Mouse (Mus musculus) heart, embryonic 10.5 days (tissue): ENCODE results near the gene Fam161a. TPM values are rescaled to one million over a fixed set of nuclear protein-coding genes. Genes with fewer than 3 reads are reported as not detected.

ENCODE experiments used
- DNase-seq: peaks from one replicate; pipeline ENCODE4 v3.0.0-alpha.2; 2017; ENCODE audit warnings: low spot score
- H3K27ac ChIP-seq: fragments of 300-500 bp; sonication (generic); 2 replicates; pipeline ENCODE4 v1.5.1; 2016; ENCODE audit warnings: mild to moderate bottlenecking
- H3K27me3 ChIP-seq: fragments of 300-500 bp; sonication (generic); 2 replicates; pipeline ENCODE4 v1.6.1; 2016; ENCODE audit warnings: mild to moderate bottlenecking; ENCODE audit not compliant: poor library complexity, insufficient read depth, severe bottlenecking
- H3K36me3 ChIP-seq: fragments of 300-500 bp; sonication (generic); 2 replicates; pipeline ENCODE4 v1.6.1; 2016; ENCODE audit warnings: mild to moderate bottlenecking, moderate library complexity
- H3K4me1 ChIP-seq: fragments of 300-500 bp; sonication (generic); 2 replicates; pipeline ENCODE4 v1.6.1; 2016; ENCODE audit warnings: mild to moderate bottlenecking
- H3K4me3 ChIP-seq: fragments of 300-500 bp; sonication (generic); 2 replicates; pipeline ENCODE4 v1.5.1; 2016; ENCODE audit warnings: mild to moderate bottlenecking, moderate library complexity
- H3K9me3 ChIP-seq: fragments of 300-500 bp; sonication (generic); 2 replicates; pipeline ENCODE4 v1.6.1; 2016; ENCODE audit warnings: mild to moderate bottlenecking, moderate library complexity
- WGBS: fragments of 180-500 bp; shearing (Covaris S2); methylation state at CpG from one replicate; pipeline ENCODE4 v1.1.7; 2016; 5-methylcytosine and 5-hydroxymethylcytosine counted together
- polyA plus RNA-seq: library from polyadenylated mRNA; unstranded; fragments of >200 nt; fragmentation: Nextera tagmentation; extraction: Ambion mirVana; gene quantifications from 2 replicates; pipeline ENCODE4 v1.2.1, GENCODE M21; 2016

Gene Fam161a
- polyA plus RNA-seq: 1.5 TPM in 2 replicates

- peak; percentile 90 for DNase-seq
- WGBS: under 1% methylated on average over 22 of the region's 22 CpGs
- peaks cover 27% of the 10 kb centered on the region for H3K36me3 ChIP-seq
- 0 out of 2 replicates have a peak, but pooled peaks cover 4% of the 10 kb centered on the region for H3K4me1 ChIP-seq
- no peaks in the 10 kb centered on the region for H3K9me3 ChIP-seq
- H3K27me3 ChIP-seq: no peaks in the 10 kb centered on the region
- H3K4me3 ChIP-seq: peak within 1 kb of the TSS; percentile 67
- H3K27ac ChIP-seq: peak within 1 kb of the TSS; percentile 90
These were observed at the start of gene Fam161a for GRCm38 (mm10) chr11:23007481-23008180. Gene Fam161a (plus strand): TSS chr11:23007531.

DNA sequence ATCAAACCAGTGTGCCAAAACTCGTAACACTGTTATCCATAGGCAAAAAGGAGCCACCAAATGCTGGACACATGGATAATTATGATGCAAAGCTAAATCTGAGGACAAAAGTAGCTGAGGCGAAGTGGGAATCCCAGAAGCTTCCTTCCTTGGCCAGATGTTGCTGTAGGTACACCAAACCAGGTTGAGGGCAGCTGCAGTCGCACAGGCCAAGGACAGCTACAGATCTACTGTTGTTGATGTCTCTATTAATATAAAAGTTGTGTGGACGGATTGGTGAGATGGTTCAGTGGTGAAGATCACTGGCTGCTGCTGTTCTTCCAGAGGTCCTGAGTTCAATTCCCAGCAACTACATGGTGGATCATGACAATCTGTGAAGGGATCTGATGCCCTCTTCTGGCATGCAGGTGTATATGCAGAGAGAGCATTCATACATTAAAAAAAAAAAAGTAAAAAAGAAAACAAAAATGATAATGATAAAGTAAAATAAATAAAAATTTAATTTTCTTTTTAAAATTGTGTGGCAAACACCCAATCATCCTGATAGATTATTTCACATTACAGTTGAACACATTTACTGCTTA is 49.4 kb upstream of the Fam161a start:
- H3K36me3 ChIP-seq: peaks cover 11% of the 10 kb centered on the region; the same call in 1 of the 2 replicates
- 92% methylated on average over 4 of the region's 4 CpGs for WGBS

GRCm38 (mm10) chr11:22962101-22962500 is 45.2 kb upstream of the Fam161a start:
- 96% methylated on average over 1 of the region's 1 CpGs for WGBS
- no peaks in the 10 kb centered on the region for H3K9me3 ChIP-seq
- no peak for DNase-seq
- H3K27ac ChIP-seq: no peak overlapping the region
- peaks cover 11% of the 10 kb centered on the region for H3K36me3 ChIP-seq
- no peaks in the 10 kb centered on the region for H3K4me1 ChIP-seq
- no peaks in the 10 kb centered on the region for H3K27me3 ChIP-seq
- no peak overlapping the region for H3K4me3 ChIP-seq

More for the DNA sequence above, 49.4 kb upstream of the Fam161a start:
- H3K4me3 ChIP-seq: no peak overlapping the region
- H3K27ac ChIP-seq: no peak overlapping the region
- H3K4me1 ChIP-seq: no peaks in the 10 kb centered on the region
- H3K9me3 ChIP-seq: no peaks in the 10 kb centered on the region
- peak; percentile 54 for DNase-seq
- no peaks in the 10 kb centered on the region for H3K27me3 ChIP-seq

GRCm38 (mm10) chr11:22964401-22964800 is 42.9 kb upstream of the Fam161a start:
- Histone ChIP-seq H3K27ac (no peak overlapping the region), H3K27me3 (no peaks in the 10 kb centered on the region), H3K4me1 (no peaks in the 10 kb centered on the region), H3K36me3 (peaks cover 24% of the 10 kb centered on the region), H3K9me3 (no peaks in the 10 kb centered on the region), H3K4me3 (no peak overlapping the region)
- 76% methylated on average over 4 of the region's 4 CpGs for WGBS
- DNase-seq: no peak

DNA sequence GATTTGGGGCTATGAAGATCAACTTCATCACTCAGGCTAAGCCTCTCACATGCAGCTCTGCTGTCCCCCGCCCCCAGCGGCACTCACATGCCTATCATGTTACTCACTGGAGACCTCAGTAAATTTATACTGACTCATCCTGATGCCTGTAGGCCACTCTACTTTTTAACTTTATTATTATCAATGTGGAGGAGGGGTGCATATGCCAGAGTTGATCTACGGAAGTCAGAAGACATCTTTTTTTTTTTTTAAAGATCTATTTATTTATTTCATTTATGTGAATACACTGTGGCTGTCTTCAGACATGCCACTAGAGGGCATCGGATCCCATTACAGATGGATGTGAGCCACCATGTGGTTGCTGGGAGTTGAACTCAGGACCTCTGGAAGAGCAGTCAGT is 41.8 kb upstream of the Fam161a start:
- H3K4me3 ChIP-seq: no peak overlapping the region
- no peaks in the 10 kb centered on the region for H3K9me3 ChIP-seq
- H3K36me3 ChIP-seq: peaks cover 24% of the 10 kb centered on the region
- WGBS: 78% methylated on average over 4 of the region's 4 CpGs
- no peaks in the 10 kb centered on the region for H3K27me3 ChIP-seq
- no peak for DNase-seq
- H3K4me1 ChIP-seq: no peaks in the 10 kb centered on the region
- no peak overlapping the region for H3K27ac ChIP-seq

DNA sequence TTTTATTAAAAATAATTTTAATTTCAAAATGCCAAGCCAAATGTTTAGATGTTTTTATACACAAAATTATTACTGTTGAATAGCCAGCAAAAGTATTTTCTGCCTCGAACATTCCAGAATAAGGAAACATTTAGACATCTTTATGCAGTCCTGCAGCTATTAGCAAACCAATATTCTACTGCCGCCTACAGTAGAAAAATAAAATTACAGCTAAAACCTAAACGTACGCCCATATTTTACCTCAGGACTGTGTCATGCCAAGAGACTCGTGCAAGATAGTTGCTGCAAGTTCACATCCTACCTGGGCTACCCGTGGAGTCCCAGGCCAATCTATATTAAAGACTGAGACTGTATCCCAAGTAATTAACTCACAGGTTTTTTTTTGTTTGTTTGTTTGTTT is 37.8 kb upstream of the Fam161a start:
- peaks cover 5% of the 10 kb centered on the region; the same call in 1 of the 2 replicates for H3K4me1 ChIP-seq
- H3K9me3 ChIP-seq: peaks cover 18% of the 10 kb centered on the region
- no peak for DNase-seq
- H3K27me3 ChIP-seq: no peaks in the 10 kb centered on the region
- no peak overlapping the region for H3K27ac ChIP-seq
- peaks cover 57% of the 10 kb centered on the region for H3K36me3 ChIP-seq
- no peak overlapping the region for H3K4me3 ChIP-seq
- 75% methylated on average over 6 of the region's 6 CpGs for WGBS

DNA sequence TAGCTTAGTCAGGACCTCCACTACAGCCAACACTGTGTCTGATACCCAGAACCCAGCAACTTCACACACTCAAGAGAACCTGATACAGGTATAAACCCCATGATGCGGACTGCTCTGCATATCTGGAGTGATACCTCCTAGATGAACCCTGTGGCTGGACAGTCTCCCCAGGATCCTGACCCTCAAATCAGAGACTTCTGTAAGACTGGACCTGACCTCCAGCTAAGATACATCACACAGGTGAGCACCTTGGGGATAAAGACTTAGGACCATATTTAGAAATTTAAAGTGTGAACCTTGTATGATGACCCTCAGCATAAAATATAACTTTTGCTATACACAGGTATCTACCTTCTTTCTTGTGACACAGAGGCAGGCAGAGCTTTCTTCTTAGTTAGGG is 36.8 kb upstream of the Fam161a start:
- 100% methylated on average over 1 of the region's 1 CpGs for WGBS
- DNase-seq: no peak
- peaks cover 57% of the 10 kb centered on the region for H3K36me3 ChIP-seq
- peaks cover 8% of the 10 kb centered on the region for H3K4me1 ChIP-seq
- no peak overlapping the region for H3K4me3 ChIP-seq
- H3K27me3 ChIP-seq: no peaks in the 10 kb centered on the region
- H3K27ac ChIP-seq: no peak overlapping the region
- H3K9me3 ChIP-seq: peaks cover 18% of the 10 kb centered on the region

DNA sequence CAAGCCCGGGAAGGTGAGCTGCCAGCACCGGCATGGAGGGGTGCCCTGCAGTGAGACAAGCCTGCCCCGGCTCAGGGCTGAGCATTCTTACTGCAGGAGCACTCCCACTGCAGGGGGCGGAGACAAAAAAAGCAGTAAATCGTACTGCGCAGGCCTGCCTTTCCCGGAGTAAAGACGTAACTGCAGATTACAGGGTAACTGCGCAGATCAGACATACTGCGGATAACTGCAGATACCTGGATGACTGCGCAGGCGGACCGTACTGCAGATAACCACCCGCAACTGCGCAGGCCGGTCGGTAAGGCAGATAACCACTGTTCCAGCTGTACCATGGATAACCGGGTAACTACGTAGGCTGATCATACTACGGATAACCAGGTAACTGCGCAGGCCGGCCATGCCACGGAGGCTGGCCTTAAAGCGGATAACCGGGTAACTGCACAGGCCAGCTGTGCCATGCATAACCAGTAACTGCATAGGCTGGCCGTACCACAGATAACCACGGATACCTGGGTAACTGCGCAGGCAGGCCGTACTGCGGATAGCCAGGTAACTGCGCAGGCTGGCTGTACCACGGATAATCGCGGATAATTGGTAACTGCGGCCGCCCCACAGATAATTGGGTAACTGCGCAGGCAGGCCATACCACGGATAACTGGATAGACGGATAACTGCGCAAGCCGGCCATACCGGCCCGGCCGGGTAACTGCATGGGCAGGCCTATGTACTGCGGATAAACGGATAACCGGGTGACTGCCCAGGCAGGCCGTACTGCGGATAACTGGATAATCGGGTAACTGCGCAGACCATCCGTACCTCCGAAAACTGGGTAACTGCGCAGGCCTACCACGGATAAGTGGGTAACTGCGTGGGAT is 35.3 kb upstream of the Fam161a start, which contains the start of gene Zrsr1:
Gene Zrsr1, plus strand, starts transcription at position 171 of the 875 bp plus-strand sequence.
- DNase-seq: peak; percentile 87
- Histone ChIP-seq H3K27me3 (no peaks in the 10 kb centered on the region), H3K4me3 (peak within 1 kb of the TSS; percentile 64), H3K36me3 (peaks cover 50% of the 10 kb centered on the region), H3K9me3 (peaks cover 18% of the 10 kb centered on the region), H3K4me1 (peaks cover 9% of the 10 kb centered on the region), H3K27ac (peak within 1 kb of the TSS; percentile 86)
- 47% methylated on average over 56 of the region's 56 CpGs for WGBS

GRCm38 (mm10) chr11:22972746-22973526 is 34.4 kb upstream of the Fam161a start:
- WGBS: 48% methylated on average over 44 of the region's 46 CpGs
- Histone ChIP-seq H3K27ac (peak overlapping the region; percentile 86), H3K36me3 (peaks cover 51% of the 10 kb centered on the region), H3K27me3 (no peaks in the 10 kb centered on the region), H3K4me3 (peak overlapping the region; percentile 64), H3K4me1 (peaks cover 9% of the 10 kb centered on the region), H3K9me3 (peaks cover 18% of the 10 kb centered on the region)
- peak; percentile 90 for DNase-seq

- peaks cover 52% of the 10 kb centered on the region for H3K36me3 ChIP-seq
- H3K27me3 ChIP-seq: no peaks in the 10 kb centered on the region
- no peak for DNase-seq
- peaks cover 9% of the 10 kb centered on the region for H3K4me1 ChIP-seq
- peak overlapping the region; percentile 86 for H3K27ac ChIP-seq
- WGBS: 49% methylated on average over 14 of the region's 14 CpGs
- H3K4me3 ChIP-seq: peak overlapping the region; percentile 64
- peaks cover 18% of the 10 kb centered on the region for H3K9me3 ChIP-seq
These were observed 33.7 kb upstream of the Fam161a start for GRCm38 (mm10) chr11:22973599-22973998.

DNA sequence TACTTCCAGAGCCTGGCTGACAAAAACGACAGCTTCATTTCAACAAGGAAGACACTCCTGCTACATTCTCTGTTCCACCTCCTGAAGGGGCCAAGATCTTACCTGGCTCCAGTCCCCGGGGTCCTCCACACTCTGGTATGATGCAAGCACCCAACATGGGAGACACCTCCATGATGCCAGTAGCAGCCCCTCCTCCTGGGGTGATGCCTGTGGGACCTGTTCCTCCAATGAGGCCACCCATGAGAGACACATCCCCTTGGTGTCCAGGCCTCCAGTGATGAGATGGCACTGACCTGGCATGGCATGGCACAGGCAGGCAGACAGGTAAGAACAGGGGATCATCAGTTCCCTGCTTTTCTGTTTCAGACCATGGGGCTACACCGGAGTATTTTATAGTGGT is 29.1 kb upstream of the Fam161a start:
- 83% methylated on average over 3 of the region's 3 CpGs for WGBS
- Histone ChIP-seq H3K9me3 (no peaks in the 10 kb centered on the region), H3K36me3 (peaks cover 36% of the 10 kb centered on the region), H3K4me1 (peaks cover 19% of the 10 kb centered on the region), H3K4me3 (no peak overlapping the region), H3K27me3 (no peaks in the 10 kb centered on the region), H3K27ac (no peak overlapping the region)
- DNase-seq: no peak

DNA sequence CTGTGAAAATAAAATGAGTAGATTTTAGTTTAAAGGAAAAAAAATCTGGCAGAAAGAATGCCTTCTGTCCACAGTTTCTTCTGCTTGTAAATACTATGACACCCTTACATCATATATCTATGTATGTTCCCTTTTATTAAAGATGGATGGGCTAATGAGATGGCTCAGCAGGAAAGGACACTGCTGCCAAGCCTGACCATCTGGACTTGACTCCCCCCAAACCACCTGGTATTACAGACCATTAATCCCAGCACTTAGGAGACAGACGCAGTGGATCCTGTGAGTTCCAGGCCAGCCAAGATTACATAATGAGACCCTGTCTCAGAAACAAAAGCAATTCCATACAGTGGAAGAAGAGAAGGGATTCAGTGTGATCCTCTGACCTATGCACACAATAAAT is 28.6 kb upstream of the Fam161a start:
- Histone ChIP-seq H3K27ac (no peak overlapping the region), H3K9me3 (no peaks in the 10 kb centered on the region), H3K4me3 (no peak overlapping the region), H3K4me1 (peaks cover 19% of the 10 kb centered on the region), H3K36me3 (peaks cover 31% of the 10 kb centered on the region), H3K27me3 (no peaks in the 10 kb centered on the region)
- WGBS: 86% methylated on average over 1 of the region's 1 CpGs
- DNase-seq: no peak
